ENCODE assay signal across 15 mouse cellular contexts in genomic region chr10:29590187-29590586, GRCm38 (mm10). TPM values are rescaled to one million over a fixed set of nuclear protein-coding genes. Genes with fewer than 3 reads are reported as not detected.
DNase-seq lines count a peak whose midpoint lies in the region; ATAC-seq lines count a peak whose summit lies in the region.
"Had no signal": no experiment of that assay in that cellular context is flagged by ENCODE, and none has a peak within 500 bp of the region (broad histone marks: within the 10 kb centered on the region; RNA-seq: fewer than 3 reads in every experiment).

No protein-coding gene starts in this region.

- ATAC-seq in forebrain, embryonic 14.5 days: no peak
- no peak for ATAC-seq in forebrain, embryonic 11.5 days (replicated peaks; ENCODE audit: low FRiP score)
- peak; percentile 83 for ATAC-seq in forebrain, embryonic 16.5 days
- no peak for ATAC-seq in forebrain, embryonic 12.5 days (ENCODE audit: low FRiP score)
- ATAC-seq in hindbrain, embryonic 13.5 days (ENCODE audit: low FRiP score): no peak

- no peaks in the 10 kb centered on the region for H3K27me3 ChIP-seq in forebrain, embryonic 14.5 days (replicated peaks; ENCODE audit: control insufficient read depth, insufficient read depth, low read length)
- H3K27me3 ChIP-seq in forebrain, embryonic 11.5 days (ENCODE audit: control insufficient read depth, insufficient read depth, low read length): no peaks in the 10 kb centered on the region
- H3K27me3 ChIP-seq in forebrain, embryonic 16.5 days (replicated peaks; ENCODE audit: control insufficient read depth, insufficient read depth, low read length): no peaks in the 10 kb centered on the region
- no peaks in the 10 kb centered on the region for H3K27me3 ChIP-seq in forebrain, embryonic 12.5 days
- no peaks in the 10 kb centered on the region for H3K27me3 ChIP-seq in hindbrain, embryonic 13.5 days
- H3K27me3 ChIP-seq: embryonic facial prominence, embryonic 12.5 days had no signal

- no peaks in the 10 kb centered on the region for H3K9me3 ChIP-seq in forebrain, embryonic 14.5 days (replicated peaks; ENCODE audit: control insufficient read depth, low read length)
- H3K9me3 ChIP-seq in forebrain, embryonic 11.5 days (ENCODE audit: control insufficient read depth, low read length): no peaks in the 10 kb centered on the region
- H3K9me3 ChIP-seq in forebrain, embryonic 16.5 days (ENCODE audit: control insufficient read depth, low read length): no peaks in the 10 kb centered on the region
- H3K9me3 ChIP-seq in forebrain, embryonic 12.5 days: no peaks in the 10 kb centered on the region
- H3K9me3 ChIP-seq in hindbrain, embryonic 13.5 days: no peaks in the 10 kb centered on the region
- H3K9me3 ChIP-seq: embryonic facial prominence, embryonic 10.5 days; embryonic facial prominence, embryonic 12.5 days had no signal

- H3K4me2 ChIP-seq in forebrain, embryonic 14.5 days (ENCODE audit: low read length): no peak overlapping the region
- H3K4me2 ChIP-seq in forebrain, embryonic 11.5 days (ENCODE audit: low read depth, low read length, severe bottlenecking): no peak overlapping the region
- no peak overlapping the region for H3K4me2 ChIP-seq in forebrain, embryonic 16.5 days (ENCODE audit: low read length)
- H3K4me2 ChIP-seq in forebrain, embryonic 12.5 days: no peak overlapping the region
- H3K4me2 ChIP-seq in hindbrain, embryonic 13.5 days: no peak overlapping the region
- H3K4me2 ChIP-seq: embryonic facial prominence, embryonic 12.5 days had no signal

- H3K36me3 ChIP-seq in forebrain, embryonic 14.5 days (ENCODE audit: control insufficient read depth, insufficient read depth, low read length): no peaks in the 10 kb centered on the region
- H3K36me3 ChIP-seq in forebrain, embryonic 11.5 days (ENCODE audit: control insufficient read depth, insufficient read depth, low read length): no peaks in the 10 kb centered on the region
- no peaks in the 10 kb centered on the region for H3K36me3 ChIP-seq in forebrain, embryonic 16.5 days (ENCODE audit: control insufficient read depth, insufficient read depth)
- no peaks in the 10 kb centered on the region for H3K36me3 ChIP-seq in forebrain, embryonic 12.5 days (replicated peaks)
- no peaks in the 10 kb centered on the region for H3K36me3 ChIP-seq in hindbrain, embryonic 13.5 days
- H3K36me3 ChIP-seq: embryonic facial prominence, embryonic 10.5 days; embryonic facial prominence, embryonic 12.5 days had no signal

- H3K9ac ChIP-seq in forebrain, embryonic 14.5 days (ENCODE audit: low read length): no peak overlapping the region
- no peak overlapping the region for H3K9ac ChIP-seq in forebrain, embryonic 11.5 days (ENCODE audit: low read length)
- H3K9ac ChIP-seq in forebrain, embryonic 16.5 days (replicated peaks; ENCODE audit: low read depth, low read length): no peak overlapping the region
- H3K9ac ChIP-seq in forebrain, embryonic 12.5 days: no peak overlapping the region
- H3K9ac ChIP-seq in hindbrain, embryonic 13.5 days: no peak overlapping the region
- H3K9ac ChIP-seq: embryonic facial prominence, embryonic 12.5 days had no signal

- no peaks in the 10 kb centered on the region; the same call in 1 of the 2 replicates for H3K4me1 ChIP-seq in forebrain, embryonic 14.5 days (ENCODE audit: control insufficient read depth, insufficient read depth, low read length)
- H3K4me1 ChIP-seq in forebrain, embryonic 11.5 days (replicated peaks; ENCODE audit: control insufficient read depth, insufficient read depth, low read length): no peaks in the 10 kb centered on the region
- 0 out of 2 replicates have a peak, but pooled peaks cover 2% of the 10 kb centered on the region for H3K4me1 ChIP-seq in forebrain, embryonic 16.5 days (replicated peaks; ENCODE audit: control insufficient read depth, insufficient read depth, low read length)
- H3K4me1 ChIP-seq in forebrain, embryonic 12.5 days: no peaks in the 10 kb centered on the region
- H3K4me1 ChIP-seq in hindbrain, embryonic 13.5 days (replicated peaks): no peaks in the 10 kb centered on the region

- H3K27ac ChIP-seq in forebrain, embryonic 14.5 days (ENCODE audit: low read depth, low read length): no peak overlapping the region
- H3K27ac ChIP-seq in forebrain, embryonic 11.5 days (ENCODE audit: low read depth, low read length): no peak overlapping the region
- H3K27ac ChIP-seq in forebrain, embryonic 16.5 days (ENCODE audit: low read length): peak overlapping the region; percentile 60
- no peak overlapping the region for H3K27ac ChIP-seq in forebrain, embryonic 12.5 days
- H3K27ac ChIP-seq in hindbrain, embryonic 13.5 days: no peak overlapping the region
- H3K27ac ChIP-seq: embryonic facial prominence, embryonic 10.5 days; embryonic facial prominence, embryonic 12.5 days had no signal

- DNase-seq in forebrain, embryonic 14.5 days (ENCODE audit: low spot score): peak; percentile 28
- DNase-seq in forebrain, embryonic 11.5 days (ENCODE audit: low spot score): no peak
- DNase-seq: adrenal gland, adult 2 months; adrenal gland, postnatal 10 days; adrenal gland, postnatal 25 days; cerebellum, adult 11-12 months; cerebellum, adult 2 months; cerebellum, adult 9-10 months; cerebellum, postnatal 10 days; cerebellum, postnatal 25 days had no signal

- H3K4me3 ChIP-seq in forebrain, embryonic 14.5 days (ENCODE audit: low read depth, low read length): no peak overlapping the region
- H3K4me3 ChIP-seq in forebrain, embryonic 11.5 days (ENCODE audit: low read depth, low read length): no peak overlapping the region
- H3K4me3 ChIP-seq in forebrain, embryonic 16.5 days (replicated peaks; ENCODE audit: low read length): no peak overlapping the region
- H3K4me3 ChIP-seq in forebrain, embryonic 12.5 days (replicated peaks): no peak overlapping the region
- H3K4me3 ChIP-seq in hindbrain, embryonic 13.5 days: no peak overlapping the region
- H3K4me3 ChIP-seq: embryonic facial prominence, embryonic 10.5 days; embryonic facial prominence, embryonic 12.5 days had no signal

RNA-seq across cellular contexts. Expression of gene Rspo3, which starts 54.5 kb away (rescaled TPM):
- polyA plus RNA-seq in forebrain, embryonic 14.5 days (2014; fragmentation: Nextera tagmentation; extraction: Ambion mirVana): 21.3 and 21.5 TPM in 2 replicates
- 56.4 and 62.5 TPM in 2 replicates for polyA plus RNA-seq in forebrain, embryonic 11.5 days (2014; fragmentation: Nextera tagmentation; extraction: Ambion mirVana)
- 15.6 and 19.2 TPM in 2 replicates for polyA plus RNA-seq in forebrain, embryonic 16.5 days (2015; fragmentation: Nextera tagmentation; extraction: Ambion mirVana)
- polyA plus RNA-seq in forebrain, embryonic 12.5 days (2016; fragmentation: Nextera tagmentation; extraction: Ambion mirVana): 31.7 and 45.8 TPM in 2 replicates
- polyA plus RNA-seq in hindbrain, embryonic 13.5 days (2015; fragmentation: Nextera tagmentation; extraction: Ambion mirVana): 2.6 and 3.1 TPM in 2 replicates
